Mouse (Mus musculus): ENCODE measurements around the gene Klf5.

DNA sequence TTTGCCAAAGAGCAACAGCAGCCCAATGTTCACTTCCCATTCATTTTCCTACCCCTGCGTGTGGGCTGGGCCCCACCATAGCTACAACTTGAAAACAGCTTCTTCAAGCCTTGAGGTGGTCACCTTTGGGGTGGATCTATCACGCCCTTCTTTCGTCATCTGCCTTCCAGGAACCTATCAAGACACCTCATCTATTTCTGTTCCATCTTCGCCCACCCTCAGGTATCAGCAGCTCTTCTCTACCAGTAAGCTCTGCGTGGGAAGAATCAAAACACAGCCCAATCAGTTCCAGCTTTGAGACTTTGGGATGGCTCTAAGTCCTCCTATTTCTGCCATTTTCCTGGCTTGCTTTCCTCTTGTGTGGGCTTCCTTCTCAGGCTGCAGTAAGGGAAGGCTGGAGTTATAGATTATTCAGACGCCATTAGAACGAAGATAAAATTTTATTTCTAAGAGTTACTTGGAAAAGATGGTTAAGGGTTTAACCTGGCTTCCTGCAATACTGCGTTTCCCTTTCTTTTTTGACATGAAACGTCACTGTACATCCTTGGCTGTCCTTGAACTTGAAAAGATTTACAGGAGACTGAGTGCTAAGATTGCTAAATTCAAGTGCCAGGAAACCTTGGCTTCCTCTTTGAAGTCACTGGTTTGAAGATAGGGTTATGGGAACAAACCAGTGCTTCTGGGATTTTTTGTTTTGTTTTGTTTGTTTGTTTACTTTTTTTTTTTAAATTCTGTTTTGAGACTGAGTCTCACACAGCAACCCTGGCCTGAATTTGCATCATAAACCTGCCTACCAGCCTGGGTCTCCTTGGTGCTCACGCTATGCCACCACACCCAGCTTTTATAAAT is 56.5 kb downstream of the Klf5 start:
- TF ChIP-seq CTCF (IDR thresholded peaks at IDR 0.05; ENCODE audit: extremely low read depth, insufficient read length, insufficient replicate concordance, low read depth, low read length): no peak
- TF ChIP-seq POLR2A (IDR thresholded peaks at IDR 0.05; ENCODE audit: low read depth, low read length): no peak
